Mouse (Mus musculus): Measurements from ENCODE around the gene C130060K24Rik.

- TF ChIP-seq CTCF (IDR thresholded peaks at IDR 0.05; ENCODE audit: borderline replicate concordance, control insufficient read depth, extremely low read depth, insufficient read depth, low read length, poor library complexity): no peak
- no peak for TF ChIP-seq POLR2A (IDR thresholded peaks at IDR 0.05; ENCODE audit: control insufficient read depth, extremely low read depth, insufficient read depth, low read length, poor library complexity)
Observed at GRCm38 (mm10) chr6:65347736-65348135, 33.2 kb upstream of the C130060K24Rik start.

All from thymus, adult 2 months (tissue).